Mouse (Mus musculus) ES-Bruce4 (cell line): ENCODE measurements around the gene Gm20219.

ENCODE experiments used
- CTCF ChIP-seq: IDR thresholded peaks from one replicate; pipeline ENCODE4 v1.8.1; 2011; ENCODE audit warnings: low read depth, low read length
- EP300 ChIP-seq: IDR thresholded peaks from 2 replicates; pipeline ENCODE4 v1.6.1; 2011; ENCODE audit warnings: low read depth, low read length; ENCODE audit not compliant: insufficient read depth
- POLR2A ChIP-seq: IDR thresholded peaks from one replicate; pipeline ENCODE4 v1.8.1; 2011; ENCODE audit warnings: low read length; ENCODE audit not compliant: insufficient read depth

DNA sequence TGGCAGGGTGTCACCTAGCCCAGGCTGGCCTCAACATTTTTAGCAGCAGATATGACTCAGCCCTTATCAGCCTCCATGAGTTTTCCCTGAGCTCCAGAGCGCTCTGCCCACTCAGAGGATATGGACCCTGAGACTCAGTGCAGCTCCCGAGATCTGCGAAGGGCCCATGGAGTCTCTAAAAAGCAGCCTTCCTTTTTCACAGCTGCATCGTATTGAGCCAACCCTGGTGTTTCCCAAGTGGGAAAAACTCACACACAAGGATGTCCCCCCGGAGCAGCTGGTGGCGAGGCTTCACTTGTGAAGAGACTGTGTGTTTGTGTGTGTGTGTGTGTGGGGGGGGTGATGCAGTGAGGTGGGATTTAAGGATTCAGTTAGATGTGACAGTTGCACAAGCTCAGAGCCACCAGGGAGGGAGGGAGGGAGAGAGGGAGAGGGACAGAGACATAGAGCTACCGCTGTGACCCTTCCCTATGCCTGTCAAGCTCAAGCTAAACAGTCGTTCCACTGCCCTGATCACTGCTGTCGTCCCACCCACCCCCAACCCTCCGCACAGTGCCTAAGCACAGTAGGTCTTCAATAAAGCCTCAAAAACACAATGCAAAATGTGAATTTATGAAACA lies 45.1 kb downstream of the Gm20219 start:
- TF ChIP-seq POLR2A (no peak), CTCF (no peak), EP300 (no peak)
